Mouse (Mus musculus) bone marrow, adult 2 months (tissue): ENCODE results near the gene 4931428L18Rik.

Experiments used
- CTCF ChIP-seq: fragments of 200-500 bp; IDR thresholded peaks from 2 replicates; pipeline ENCODE4 v1.5.1; 2011; ENCODE audit warnings: low read length, control low read depth; ENCODE audit not compliant: control insufficient read depth, insufficient read depth
- POLR2A ChIP-seq: fragments of 200-500 bp; IDR thresholded peaks from 2 replicates; pipeline ENCODE4 v1.6.1; 2011; ENCODE audit warnings: low read depth, mild to moderate bottlenecking, control low read depth, low read length, borderline replicate concordance; ENCODE audit not compliant: control insufficient read depth

DNA sequence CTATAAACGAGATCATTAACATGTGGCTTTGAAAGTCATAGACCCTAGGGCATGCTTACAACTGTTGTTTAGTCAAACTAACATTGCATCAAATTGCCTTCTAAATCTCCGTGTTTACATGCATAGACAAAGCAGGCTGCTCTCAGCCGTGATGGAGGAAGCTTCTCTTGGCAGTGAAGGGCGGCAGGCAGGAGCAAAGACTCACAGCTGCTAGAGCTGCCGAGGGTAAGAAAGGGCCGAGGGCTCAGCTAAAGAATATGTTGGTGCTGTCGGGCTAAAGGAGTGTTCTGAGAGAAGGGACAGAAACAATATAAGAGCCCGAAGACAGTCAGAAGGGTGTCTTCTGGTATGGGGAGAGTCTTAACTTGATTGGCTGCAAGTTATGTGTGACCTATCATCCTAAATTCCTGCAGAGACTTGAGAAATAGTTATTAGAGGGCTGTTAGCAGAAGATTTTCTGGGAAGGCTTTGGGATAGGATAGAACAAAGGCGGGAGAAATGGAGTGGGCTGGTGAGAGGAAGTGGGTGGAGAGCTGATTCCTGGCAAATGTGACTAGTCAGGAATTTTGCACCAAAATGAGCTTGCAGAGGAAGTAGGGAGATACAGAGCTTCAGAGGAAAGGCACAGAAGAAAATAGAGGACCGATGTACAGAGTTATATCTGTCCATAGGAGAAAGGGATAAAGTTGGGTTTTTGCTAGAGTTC lies 37.9 kb upstream of the 4931428L18Rik start:
- TF ChIP-seq CTCF, result no peak
- no peak for TF ChIP-seq POLR2A
